Mouse (Mus musculus) gastrocnemius, postnatal 25 days (tissue): ENCODE results near the gene AC124108.1. TPM values are rescaled to one million over a fixed set of nuclear protein-coding genes. Genes with fewer than 3 reads are reported as not detected.

ENCODE experiments used
- DNase-seq: peaks from one replicate; pipeline ENCODE4 v3.0.0; 2022
- total RNA-seq, 2 experiments: library from RNA; stranded (reverse); gene quantifications; 1 replicate in 1 of 2; 2 replicates in 1 of 2; pipeline ENCODE4 v1.2.3; 2021

Gene AC124108.1
- total RNA-seq, 2 experiments from 2014 or later, result not detected

- DNase-seq, result no peak
Observed at GRCm38 (mm10) chr1:132164780-132165518, 26.3 kb upstream of the AC124108.1 start.

DNA sequence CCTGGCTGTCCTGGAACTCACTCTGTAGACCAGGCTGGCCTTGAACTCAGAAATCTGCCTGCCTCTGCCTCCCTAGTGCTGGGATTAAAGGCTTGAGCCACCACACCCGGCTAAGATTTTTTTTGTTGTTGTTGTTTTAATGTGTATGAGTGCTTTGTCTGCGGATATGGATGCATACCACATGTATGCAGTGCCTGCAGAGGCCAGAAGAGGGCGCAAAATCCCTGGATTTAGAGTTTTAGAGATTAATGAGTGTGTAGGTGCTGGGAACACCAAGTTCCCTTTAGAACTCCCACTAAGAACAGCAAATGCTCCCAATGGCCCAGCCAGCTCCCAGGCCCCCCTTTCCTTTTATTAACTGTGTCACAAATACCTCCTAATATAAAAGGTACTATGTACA lies 25.4 kb upstream of the AC124108.1 start:
- no peak for DNase-seq

DNA sequence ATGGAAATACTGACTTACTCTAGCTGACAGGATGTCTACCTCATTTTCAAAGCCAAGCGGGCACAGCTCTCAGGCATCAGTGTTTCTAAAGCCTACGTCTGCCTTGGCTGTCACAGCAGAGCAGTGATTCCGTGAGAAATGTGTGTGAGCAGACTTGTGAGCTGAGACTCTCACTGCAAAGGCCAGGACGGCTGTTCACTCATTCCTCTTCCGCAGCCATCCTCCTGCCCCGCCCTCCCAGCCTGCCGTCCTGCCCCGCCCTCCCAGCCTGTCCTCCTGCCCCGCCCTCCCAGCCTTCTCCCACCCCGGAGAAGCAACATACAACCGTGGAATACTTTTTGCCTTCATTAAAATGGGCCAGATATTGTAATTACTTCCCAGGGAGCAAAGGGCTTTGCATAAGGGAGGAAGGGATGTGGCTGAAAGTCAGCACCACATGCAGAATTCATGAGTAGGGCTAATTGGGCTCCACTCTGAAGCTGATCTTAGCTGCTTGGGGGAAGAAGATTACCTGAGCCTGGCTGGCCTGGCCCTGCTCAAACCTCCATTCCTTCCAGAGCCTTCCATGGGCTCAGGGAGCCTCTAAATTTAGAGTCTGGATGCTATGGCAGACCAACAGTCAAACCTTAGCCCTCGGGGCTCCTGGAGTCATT lies 23.0 kb upstream of the AC124108.1 start:
- DNase-seq, result no peak

- no peak for DNase-seq
Observed at GRCm38 (mm10) chr1:132170698-132171097, 20.6 kb upstream of the AC124108.1 start.

DNA sequence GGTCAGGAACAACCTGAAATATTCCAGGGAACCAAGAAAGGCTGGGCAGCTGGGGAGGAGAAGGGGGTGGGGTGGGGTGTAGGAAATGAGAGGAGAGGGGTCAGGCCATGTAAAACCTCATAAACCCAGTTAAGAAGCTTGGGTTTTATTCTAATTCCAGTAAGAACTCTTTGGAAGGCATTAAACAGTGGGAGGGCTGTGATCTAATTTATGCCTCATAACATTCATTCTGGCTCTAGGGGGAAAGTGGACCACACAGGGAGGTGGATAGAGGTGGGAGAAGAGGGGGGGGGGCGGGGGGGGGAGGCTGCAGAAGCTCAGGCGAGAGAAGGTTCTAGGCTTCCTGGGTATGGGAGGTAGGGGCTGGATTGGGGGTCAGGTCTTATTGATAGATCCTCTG lies 19.6 kb upstream of the AC124108.1 start:
- DNase-seq, result no peak

DNA sequence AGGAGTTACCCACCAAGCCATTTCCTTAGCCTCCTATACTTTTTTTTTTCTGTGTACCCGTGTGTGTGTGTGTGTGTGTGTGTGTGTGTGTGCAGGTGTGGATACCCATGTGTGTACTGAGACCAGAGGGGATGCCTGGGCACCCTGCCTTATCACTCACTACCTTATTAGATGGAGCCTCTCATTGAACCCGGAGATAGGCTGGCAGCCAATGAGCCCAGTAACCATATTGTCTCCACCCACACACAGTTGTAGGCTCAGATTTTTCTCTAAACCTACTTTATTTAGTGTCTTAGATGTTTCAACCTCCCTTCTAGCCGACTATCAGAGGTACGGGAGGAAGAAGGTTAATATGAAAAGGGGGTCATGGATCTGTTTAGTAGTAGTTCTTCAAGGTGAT lies 5.0 kb upstream of the AC124108.1 start:
- DNase-seq, result no peak

DNA sequence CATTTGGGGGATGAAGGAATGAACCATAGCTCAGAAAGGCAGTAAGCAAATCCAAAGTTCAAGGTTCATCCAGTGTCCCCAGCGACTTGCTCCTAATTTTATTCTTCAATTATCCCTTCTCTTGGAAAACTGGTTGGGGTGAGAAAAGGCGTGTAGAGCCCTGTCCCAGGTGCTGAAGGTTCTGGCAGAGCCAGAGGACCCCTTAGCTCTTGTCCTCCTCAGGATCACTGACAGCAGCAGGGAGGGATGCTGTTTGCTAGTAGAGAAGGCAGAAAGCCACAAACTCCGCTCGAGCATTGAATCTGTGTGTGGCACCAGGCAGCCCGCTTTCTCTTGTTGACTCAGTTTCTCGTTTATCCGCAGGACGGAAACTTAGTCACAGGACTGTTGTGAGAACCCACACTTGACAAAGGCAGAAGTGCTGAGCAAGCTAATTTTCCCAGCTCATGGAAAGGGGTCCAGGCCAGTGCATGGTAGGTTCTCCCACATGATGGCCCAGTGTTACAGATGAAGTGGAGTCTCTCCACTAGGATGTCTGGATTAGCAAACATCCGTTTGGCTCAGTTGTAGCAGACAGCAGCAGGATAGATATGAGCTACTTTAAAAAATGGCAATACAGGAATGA lies 2.7 kb upstream of the AC124108.1 start:
- no peak for DNase-seq

- no peak for DNase-seq
Observed at GRCm38 (mm10) chr1:132189231-132189630, 2.0 kb upstream of the AC124108.1 start.

DNA sequence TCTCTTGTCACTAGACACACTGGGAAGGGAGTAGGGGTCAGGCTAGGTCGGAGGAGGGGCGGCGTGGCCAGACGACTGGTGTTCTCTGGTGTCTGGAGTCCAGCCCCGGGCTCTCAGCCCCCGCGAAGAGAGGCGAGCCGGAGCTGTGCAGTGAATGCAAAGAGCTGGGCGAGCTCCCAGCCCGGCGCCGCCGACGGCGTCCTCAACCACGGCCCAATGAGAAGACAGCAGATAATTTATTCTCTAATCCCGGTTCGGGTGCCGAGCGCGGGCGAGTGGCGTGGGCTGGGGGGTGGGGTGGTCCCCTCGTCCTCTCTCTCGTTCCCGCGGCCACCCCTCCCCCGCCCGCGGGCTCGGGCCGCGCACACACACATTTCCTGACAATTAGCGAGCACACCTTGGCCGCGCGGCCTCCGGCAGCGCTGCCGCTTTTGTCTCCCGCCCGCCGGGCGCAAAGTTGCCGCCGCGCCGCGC lies 1.2 kb upstream of the AC124108.1 start:
- no peak for DNase-seq

GRCm38 (mm10) chr1:132190621-132191092 lies 600 bp upstream of the AC124108.1 start:
- DNase-seq, result no peak

DNA sequence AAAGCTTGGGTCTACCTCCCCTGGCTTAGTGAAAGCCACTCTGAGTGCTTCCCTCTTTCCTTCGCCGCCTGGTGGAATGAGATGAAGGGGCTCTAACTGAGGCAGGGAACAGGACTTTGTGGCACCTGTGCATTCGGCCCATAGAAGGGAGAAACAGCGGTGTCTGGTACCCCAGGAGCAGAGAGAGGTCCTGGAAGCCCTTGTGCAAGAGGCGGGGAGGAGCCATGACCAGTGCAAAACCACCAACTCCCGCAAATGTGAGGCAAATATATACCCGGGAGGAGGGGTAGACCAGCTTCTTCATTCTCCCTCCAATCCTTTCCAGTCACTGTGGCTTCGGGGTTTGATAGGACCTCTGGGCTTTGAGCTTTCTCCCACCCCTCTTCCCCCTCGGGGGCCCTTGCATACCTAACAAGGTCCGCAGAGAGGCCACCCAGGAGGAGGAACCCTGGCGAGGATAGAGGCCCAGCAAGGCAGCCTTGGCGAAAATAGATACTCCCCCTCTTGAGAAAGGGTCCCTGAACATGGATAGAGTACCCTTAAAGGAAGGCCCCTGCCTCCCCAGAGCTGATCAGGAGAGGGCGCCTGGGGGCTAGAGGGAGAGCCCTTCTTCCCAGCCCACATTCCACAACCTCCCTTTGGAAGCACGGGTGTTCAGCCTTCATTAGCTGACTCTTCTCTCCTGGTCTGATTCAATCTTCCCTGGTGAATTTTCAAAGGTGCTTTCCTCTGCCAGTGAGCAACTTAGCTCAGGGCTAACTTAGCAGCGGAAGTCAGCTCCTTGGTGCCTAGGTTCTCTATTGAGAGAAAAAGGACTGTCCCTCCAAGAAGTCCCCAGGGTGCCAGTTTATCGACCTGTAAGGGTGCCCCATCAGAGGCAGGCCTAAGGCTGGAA lies 776 bp downstream of the AC124108.1 start:
- no peak for DNase-seq

- DNase-seq, result no peak
Observed at GRCm38 (mm10) chr1:132193806-132194205, 2.5 kb downstream of the AC124108.1 start.

- no peak for DNase-seq
Observed at GRCm38 (mm10) chr1:132194624-132195023, 3.4 kb downstream of the AC124108.1 start.

DNA sequence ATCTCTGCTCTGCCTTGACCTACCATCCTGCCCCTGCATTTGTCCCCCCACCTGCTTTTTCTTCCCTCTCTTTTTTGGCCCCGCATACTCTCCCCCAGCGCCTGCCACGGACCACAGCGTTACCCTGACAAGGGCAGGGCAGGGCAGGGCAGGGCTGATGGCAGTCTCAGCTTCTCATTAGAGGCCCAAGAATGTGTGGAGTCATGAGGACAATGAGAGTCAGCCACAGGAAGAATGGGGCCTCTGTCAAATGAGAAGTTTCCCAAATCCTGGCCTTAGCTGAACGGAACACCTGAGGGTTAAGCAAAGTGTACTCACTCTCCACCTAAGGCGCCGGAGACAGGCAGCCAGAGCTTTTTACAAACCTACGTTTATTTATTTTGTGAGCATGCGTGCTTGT lies 3.8 kb downstream of the AC124108.1 start:
- DNase-seq, result no peak

GRCm38 (mm10) chr1:132195681-132196080 lies 4.4 kb downstream of the AC124108.1 start:
- DNase-seq, result no peak

DNA sequence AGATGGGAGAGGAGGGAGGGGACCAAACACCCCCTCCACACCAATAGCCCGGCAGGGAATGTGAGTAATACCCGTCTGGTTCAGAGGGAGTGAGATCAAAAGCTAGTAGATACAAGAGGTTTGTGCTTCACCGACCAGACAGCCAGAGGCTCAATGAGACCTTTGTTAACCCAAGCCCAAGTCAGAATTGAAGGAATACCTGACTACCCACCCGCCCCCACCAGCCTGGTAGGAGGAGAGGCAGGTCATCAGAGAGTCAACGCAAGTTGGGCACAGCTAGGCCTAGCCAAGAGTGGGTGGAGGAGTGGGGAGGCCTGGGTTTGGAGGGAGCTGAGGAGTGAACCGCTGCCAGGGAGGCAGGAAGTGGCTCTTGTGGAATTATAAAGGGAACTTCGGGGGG lies 5.1 kb downstream of the AC124108.1 start:
- DNase-seq, result no peak

DNA sequence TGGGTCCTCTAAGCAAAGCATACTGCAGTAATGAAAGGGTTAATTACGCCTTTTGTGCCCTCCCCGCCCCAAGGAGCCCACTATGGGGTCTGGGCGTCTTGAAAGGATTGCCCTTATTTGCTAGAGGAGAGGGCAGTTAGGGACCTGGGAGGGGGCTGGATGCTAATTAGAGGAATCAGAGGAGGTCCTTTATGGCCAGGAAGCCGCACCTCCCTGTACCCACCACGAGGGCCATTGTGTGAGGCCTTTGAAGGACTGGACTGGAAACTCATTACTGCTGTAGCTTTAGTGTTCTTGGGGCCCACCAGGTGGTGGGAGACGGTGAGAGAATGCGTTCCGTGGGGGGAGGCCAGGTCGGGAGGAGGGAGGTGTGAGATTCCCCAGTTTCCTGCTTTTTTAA lies 6.4 kb downstream of the AC124108.1 start:
- DNase-seq, result no peak

DNA sequence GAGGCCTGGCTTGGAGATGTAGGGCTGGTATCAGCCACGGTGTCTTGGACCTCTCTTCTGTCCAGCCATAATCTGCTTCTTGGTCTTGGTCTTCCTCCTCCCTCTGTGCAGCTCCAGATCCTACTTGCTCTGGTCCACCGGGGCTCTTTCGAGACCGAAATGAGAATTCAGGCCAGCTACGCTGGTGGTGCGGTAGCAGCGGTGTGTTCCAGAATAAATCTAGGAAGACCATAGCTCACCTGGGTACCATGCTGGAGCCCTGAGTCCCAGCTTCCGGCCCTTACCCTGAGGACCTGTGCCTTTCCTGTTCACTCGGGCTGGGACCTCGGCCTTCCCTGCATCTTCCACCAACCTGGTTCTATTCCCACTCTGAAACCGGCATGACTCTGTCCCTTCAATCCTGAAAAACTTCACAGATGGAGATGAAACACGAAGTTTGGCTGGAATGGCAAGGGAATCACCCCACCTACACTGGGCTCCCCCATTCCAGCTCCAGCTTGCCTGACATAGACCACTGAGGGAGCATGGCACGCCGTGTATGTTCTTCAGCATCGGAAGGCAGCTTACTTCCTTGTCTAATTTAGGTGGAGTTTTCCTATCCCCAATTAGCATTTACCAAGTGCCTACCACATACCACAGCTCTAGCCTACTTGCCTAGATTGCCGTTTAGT lies 7.3 kb downstream of the AC124108.1 start:
- no peak for DNase-seq

- DNase-seq, result no peak
Observed at GRCm38 (mm10) chr1:132199244-132199643, 8.0 kb downstream of the AC124108.1 start.

GRCm38 (mm10) chr1:132199934-132200333 lies 8.7 kb downstream of the AC124108.1 start:
- no peak for DNase-seq
